Mouse (Mus musculus) heart, embryonic 10.5 days (tissue): ENCODE data around the gene Bmpr1b. TPM values are rescaled to one million over a fixed set of nuclear protein-coding genes. Genes with fewer than 3 reads are reported as not detected.

Experiments
- polyA plus RNA-seq: library from polyadenylated mRNA; unstranded; fragments of >200 nt; fragmentation: Nextera tagmentation; extraction: Ambion mirVana; gene quantifications from 2 replicates; pipeline ENCODE4 v1.2.1, GENCODE M21; 2016

The Bmpr1b gene
- polyA plus RNA-seq, 1 experiment from 2014 or later: 3.8 TPM

Other genes starting within 250 kb of the Bmpr1b start
- gene Pdlim5, start 226.3 kb upstream of the Bmpr1b start, polyA plus RNA-seq: 162 and 264 TPM in 2 replicates